Mouse (Mus musculus) stomach, embryonic 16.5 days (tissue): ENCODE results near the gene Scml4. TPM values are rescaled to one million over a fixed set of nuclear protein-coding genes. Genes with fewer than 3 reads are reported as not detected.

Experiments
- ATAC-seq: fragments of 200-750 bp; cut with Nextera tagmentation; 2 replicates; pipeline ENCODE4 v1.8.0; 2017; ENCODE audit warnings: moderate number of reproducible peaks, moderate TSS enrichment; ENCODE audit not compliant: insufficient read depth, low FRiP score
- H3K27ac ChIP-seq: fragments of 300-500 bp; sonication (generic); 2 replicates; pipeline ENCODE4 v1.5.1; 2014; ENCODE audit warnings: low read length
- H3K27me3 ChIP-seq: fragments of 300-500 bp; sonication (generic); 2 replicates; pipeline ENCODE4 v1.6.1; 2014; ENCODE audit warnings: low read length, control low read depth, mixed read lengths; ENCODE audit not compliant: control insufficient read depth, insufficient read depth
- H3K36me3 ChIP-seq: fragments of 300-500 bp; sonication (generic); 2 replicates; pipeline ENCODE4 v1.6.1; 2014; ENCODE audit warnings: low read length; ENCODE audit not compliant: control insufficient read depth, insufficient read depth
- H3K4me1 ChIP-seq: fragments of 300-500 bp; sonication (generic); 2 replicates; pipeline ENCODE4 v1.6.1; 2014; ENCODE audit warnings: low read length, control low read depth, mixed read lengths; ENCODE audit not compliant: control insufficient read depth, insufficient read depth
- H3K4me2 ChIP-seq: fragments of 300-500 bp; sonication (generic); 2 replicates; pipeline ENCODE4 v1.6.1; 2014; ENCODE audit warnings: low read depth, low read length, mixed read lengths
- H3K4me3 ChIP-seq: fragments of 300-500 bp; sonication (generic); replicated peaks from 2 replicates; pipeline ENCODE4 v1.5.1; 2014; ENCODE audit warnings: mild to moderate bottlenecking, low read length
- H3K9ac ChIP-seq: fragments of 300-500 bp; sonication (generic); 2 replicates; pipeline ENCODE4 v1.6.1; 2014; ENCODE audit warnings: low read length
- H3K9me3 ChIP-seq: fragments of 300-500 bp; sonication (generic); replicated peaks from 2 replicates; pipeline ENCODE4 v1.6.1; 2016; ENCODE audit warnings: low read length, control low read depth; ENCODE audit not compliant: control insufficient read depth
- WGBS: fragments of 180-500 bp; shearing (Covaris S2); extraction: QIAGEN DNeasy Blood & Tissue Kit; methylation state at CpG from one replicate; pipeline ENCODE4 v1.1.7; 2014; 5-methylcytosine and 5-hydroxymethylcytosine counted together
- polyA plus RNA-seq: library from polyadenylated mRNA; unstranded; fragments of >200 nt; fragmentation: Nextera tagmentation; extraction: Ambion mirVana; gene quantifications from 2 replicates; pipeline ENCODE4 v1.2.1, GENCODE M21; 2015

Scml4 gene
- polyA plus RNA-seq = 12.2 and 13.8 TPM in 2 replicates

DNA sequence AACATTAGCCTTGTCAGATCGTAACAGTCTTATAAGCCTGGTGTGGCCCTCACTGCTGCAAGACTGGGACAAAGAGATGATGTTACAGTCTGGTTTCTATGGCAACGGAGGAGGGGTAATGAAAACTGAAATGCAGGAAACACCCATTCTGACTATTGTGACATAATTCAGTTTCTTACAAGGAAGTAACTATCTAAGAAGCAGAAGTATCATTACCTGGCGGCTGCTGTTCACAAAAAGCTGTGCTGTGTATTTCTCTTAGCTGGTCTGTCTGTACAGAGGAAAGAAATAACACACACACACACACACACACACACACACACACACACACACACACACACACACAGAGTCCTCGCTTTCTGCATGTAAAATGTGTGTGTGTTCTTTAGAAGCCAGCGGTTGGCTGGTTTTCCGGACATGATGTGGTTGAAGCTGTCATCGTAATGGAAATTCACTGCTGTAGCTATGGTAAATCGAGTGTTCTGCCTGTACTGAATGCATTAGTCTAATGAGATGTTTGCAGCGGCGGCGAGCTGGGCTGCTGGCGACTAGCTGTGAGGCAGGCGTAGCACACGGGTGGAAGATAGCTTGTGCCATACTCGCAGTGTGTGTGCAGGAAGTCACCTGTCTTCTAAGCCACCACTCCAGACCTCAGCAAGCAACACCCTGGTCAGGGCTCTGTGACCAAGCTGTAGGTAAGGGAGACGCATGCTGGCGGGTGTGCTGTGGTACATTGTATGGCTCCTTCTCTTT lies at the start of gene Scml4:
Scml4 (plus strand) TSS at position 212 of the 753 bp plus-strand sequence.
- H3K27ac ChIP-seq = 0 out of 2 replicates have a peak within 1 kb of the TSS, but pooled peaks have one; percentile 9

DNA sequence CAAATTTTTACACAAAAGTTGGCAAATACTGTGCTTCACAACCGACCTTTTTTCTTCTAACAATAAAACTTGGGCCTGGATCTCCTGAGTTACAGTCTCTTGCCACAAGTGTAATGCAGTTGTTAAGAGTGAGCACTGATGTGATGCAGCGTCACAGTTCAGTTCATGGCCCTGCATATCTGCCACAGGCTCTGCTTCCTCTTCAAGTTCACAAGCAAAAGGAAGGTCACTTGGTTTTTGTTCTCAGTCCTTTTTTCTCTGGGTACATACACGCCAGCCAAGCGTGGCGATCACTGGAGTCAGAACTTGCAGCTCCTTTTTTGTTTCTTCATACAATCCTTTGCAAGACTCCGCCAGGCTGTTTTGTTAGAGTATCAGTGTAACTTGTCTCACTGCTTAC lies 34.2 kb upstream of the Scml4 start:
- H3K27ac ChIP-seq = 0 out of 2 replicates have a peak overlapping the region, but pooled peaks have one; percentile 14
- no peak overlapping the region for H3K9ac ChIP-seq
- H3K9me3 ChIP-seq = no peaks in the 10 kb centered on the region
- 79% methylated on average over 6 of the region's 6 CpGs for WGBS
- no peak for ATAC-seq
- peaks cover 22% of the 10 kb centered on the region for H3K36me3 ChIP-seq
- H3K4me2 ChIP-seq = no peak overlapping the region
- H3K4me3 ChIP-seq = no peak overlapping the region
- no peaks in the 10 kb centered on the region for H3K4me1 ChIP-seq
- no peaks in the 10 kb centered on the region for H3K27me3 ChIP-seq

More for the DNA sequence above, at the start of gene Scml4:
- Histone ChIP-seq H3K4me3 (peak within 1 kb of the TSS; percentile 18), H3K4me2 (peak within 1 kb of the TSS; percentile 38), H3K9me3 (no peaks in the 10 kb centered on the region; the same call in 1 of the 2 replicates), H3K4me1 (peaks cover 28% of the 10 kb centered on the region), H3K27me3 (0 out of 2 replicates have a peak, but pooled peaks cover 2% of the 10 kb centered on the region), H3K36me3 (no peaks in the 10 kb centered on the region), H3K9ac (0 out of 2 replicates have a peak within 1 kb of the TSS, but pooled peaks have one; percentile 16)
- WGBS = 43% methylated on average over 17 of the region's 17 CpGs
- ATAC-seq = peak; percentile 63; the same call in 1 of the 2 replicates

DNA sequence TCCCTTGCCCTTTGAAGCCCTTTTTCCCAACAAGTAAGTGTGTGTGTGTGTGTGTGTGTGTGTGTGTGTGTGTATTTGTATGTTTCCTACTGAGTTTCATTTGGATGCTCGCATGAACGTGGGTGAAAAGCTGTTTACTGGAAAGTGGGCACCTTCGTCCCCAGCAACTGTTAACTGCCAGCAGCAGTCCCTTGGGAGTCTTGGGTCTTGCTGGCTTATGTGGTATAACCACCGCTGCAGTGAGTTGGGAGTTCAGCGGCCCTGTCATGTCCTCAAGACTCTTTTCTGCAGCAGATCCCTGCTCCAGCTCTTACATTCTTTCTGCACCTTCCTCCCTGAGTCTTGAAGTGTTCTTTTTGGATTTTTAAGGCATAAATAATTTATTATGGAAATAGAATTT lies 33.0 kb upstream of the Scml4 start:
- H3K27me3 ChIP-seq = no peaks in the 10 kb centered on the region
- peaks cover 23% of the 10 kb centered on the region for H3K36me3 ChIP-seq
- WGBS = 90% methylated on average over 5 of the region's 5 CpGs
- H3K4me2 ChIP-seq = no peak overlapping the region
- H3K4me1 ChIP-seq = no peaks in the 10 kb centered on the region
- H3K9me3 ChIP-seq = no peaks in the 10 kb centered on the region
- no peak overlapping the region for H3K4me3 ChIP-seq
- H3K27ac ChIP-seq = no peak overlapping the region
- H3K9ac ChIP-seq = no peak overlapping the region
- ATAC-seq = no peak

DNA sequence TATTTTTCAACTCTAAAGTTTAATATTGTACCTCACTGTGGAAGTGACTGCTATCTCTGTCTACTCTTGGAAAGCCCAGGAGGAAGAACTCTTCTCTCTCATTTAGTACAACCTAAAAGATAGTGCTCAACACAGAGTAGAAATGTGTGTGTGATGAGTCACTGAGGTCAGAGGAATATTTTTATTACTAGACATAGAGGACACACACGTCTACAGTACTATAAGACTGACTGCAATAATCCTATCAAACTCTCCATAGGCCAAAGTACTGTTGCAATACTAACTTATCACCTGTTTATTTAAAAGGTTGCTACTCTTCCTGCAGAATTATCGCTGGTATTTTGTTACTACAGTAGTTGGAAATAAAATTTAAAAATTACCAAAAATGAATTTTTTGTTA lies 30.2 kb upstream of the Scml4 start:
- 78% methylated on average over 2 of the region's 2 CpGs for WGBS
- Histone ChIP-seq H3K36me3 (peaks cover 11% of the 10 kb centered on the region), H3K9ac (no peak overlapping the region), H3K4me3 (no peak overlapping the region), H3K9me3 (no peaks in the 10 kb centered on the region), H3K27me3 (no peaks in the 10 kb centered on the region), H3K27ac (no peak overlapping the region), H3K4me2 (no peak overlapping the region), H3K4me1 (no peaks in the 10 kb centered on the region)
- ATAC-seq = no peak

DNA sequence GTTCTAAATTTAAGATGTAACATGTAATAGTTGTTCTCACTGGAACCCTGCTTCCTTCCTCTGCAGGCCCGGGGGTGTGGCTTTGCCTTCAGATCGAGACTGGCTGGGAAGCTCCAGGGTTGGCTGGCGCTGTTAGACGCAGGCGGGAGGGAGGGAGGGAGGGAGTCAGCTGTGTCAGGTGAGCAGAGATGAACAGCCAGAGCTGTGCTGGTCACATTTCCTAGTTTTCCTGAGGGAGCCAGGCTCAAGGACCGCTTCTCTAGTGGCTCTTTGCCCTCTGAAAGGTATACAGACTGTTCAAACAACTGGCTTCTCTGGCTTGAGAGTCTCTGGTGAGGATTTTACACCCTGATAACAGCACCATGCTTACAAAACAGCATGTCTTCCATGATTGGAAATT lies 29.8 kb upstream of the Scml4 start:
- no peak for ATAC-seq
- peaks cover 7% of the 10 kb centered on the region for H3K36me3 ChIP-seq
- H3K4me1 ChIP-seq = no peaks in the 10 kb centered on the region
- WGBS = 59% methylated on average over 6 of the region's 6 CpGs
- no peak overlapping the region for H3K4me3 ChIP-seq
- no peak overlapping the region for H3K27ac ChIP-seq
- H3K9me3 ChIP-seq = no peaks in the 10 kb centered on the region
- H3K27me3 ChIP-seq = no peaks in the 10 kb centered on the region
- no peak overlapping the region for H3K4me2 ChIP-seq
- H3K9ac ChIP-seq = no peak overlapping the region

DNA sequence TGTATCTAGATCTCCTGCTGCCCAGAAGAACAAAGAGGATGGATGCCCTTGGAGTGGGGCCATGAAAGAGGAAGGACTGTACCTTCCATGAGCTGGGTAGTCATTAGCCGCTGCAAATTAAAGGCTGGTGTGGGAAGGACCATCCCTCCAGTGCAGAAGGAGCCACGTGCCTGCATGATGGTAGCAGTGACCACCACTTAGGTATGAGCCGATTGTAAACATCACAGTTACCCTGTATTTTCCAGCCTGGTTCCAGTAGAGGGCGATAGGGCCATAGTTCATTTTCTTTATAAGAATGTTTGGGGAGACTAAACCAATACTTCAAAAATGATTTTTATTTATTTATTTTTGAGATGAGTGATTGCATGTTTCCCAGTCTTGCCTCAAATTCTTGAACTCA lies 27.5 kb upstream of the Scml4 start:
- no peak overlapping the region for H3K4me3 ChIP-seq
- no peak overlapping the region for H3K27ac ChIP-seq
- no peaks in the 10 kb centered on the region for H3K4me1 ChIP-seq
- no peak for ATAC-seq
- peaks cover 7% of the 10 kb centered on the region for H3K36me3 ChIP-seq
- no peaks in the 10 kb centered on the region for H3K27me3 ChIP-seq
- H3K9me3 ChIP-seq = no peaks in the 10 kb centered on the region
- H3K4me2 ChIP-seq = no peak overlapping the region
- 52% methylated on average over 4 of the region's 4 CpGs for WGBS
- no peak overlapping the region for H3K9ac ChIP-seq

DNA sequence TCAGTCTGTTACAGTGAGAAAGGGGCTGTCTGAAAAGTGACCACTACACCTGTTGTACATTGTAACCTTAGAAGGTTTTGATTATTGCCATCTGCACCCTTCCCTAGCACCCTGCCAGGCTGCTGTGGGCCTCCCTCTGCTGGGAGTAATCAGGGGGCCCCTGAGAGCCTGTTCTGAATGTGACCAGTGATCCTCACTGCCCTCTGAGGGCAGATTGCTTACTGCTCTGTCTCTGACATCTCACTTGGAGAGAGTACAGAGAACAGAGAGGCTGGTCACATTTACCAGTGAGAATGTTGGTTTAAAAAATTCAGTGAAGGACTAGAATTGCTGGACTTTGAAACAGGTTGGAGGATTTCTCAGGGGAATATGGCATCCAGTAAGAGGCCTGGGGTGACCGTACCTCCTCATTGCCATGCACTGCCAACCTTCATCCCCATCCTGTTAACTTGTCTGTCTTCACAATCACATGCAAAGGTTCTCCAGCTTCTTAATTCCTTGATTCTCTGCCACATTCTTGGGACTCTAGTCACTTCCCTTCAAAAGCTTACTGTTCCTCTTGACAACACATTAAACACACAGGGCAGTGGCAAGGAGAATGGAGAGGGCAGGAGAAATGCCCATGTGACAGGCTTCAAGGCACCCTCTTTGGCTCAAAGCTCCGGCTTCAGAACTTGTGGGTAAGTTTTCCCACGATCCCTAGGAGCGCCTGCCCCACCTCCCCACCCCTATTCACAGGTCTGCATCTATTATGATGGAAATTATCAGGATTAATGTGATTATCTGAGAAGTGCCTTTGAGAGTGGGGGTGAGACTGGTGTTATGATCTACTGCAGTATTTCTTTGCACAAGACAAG lies 26.1 kb upstream of the Scml4 start:
- 83% methylated on average over 4 of the region's 4 CpGs for WGBS
- Histone ChIP-seq H3K36me3 (peaks cover 4% of the 10 kb centered on the region; the same call in 1 of the 2 replicates), H3K9ac (no peak overlapping the region), H3K4me2 (no peak overlapping the region), H3K4me3 (no peak overlapping the region), H3K27me3 (no peaks in the 10 kb centered on the region), H3K4me1 (no peaks in the 10 kb centered on the region), H3K9me3 (no peaks in the 10 kb centered on the region), H3K27ac (no peak overlapping the region)
- no peak; the same call in 1 of the 2 replicates for ATAC-seq

DNA sequence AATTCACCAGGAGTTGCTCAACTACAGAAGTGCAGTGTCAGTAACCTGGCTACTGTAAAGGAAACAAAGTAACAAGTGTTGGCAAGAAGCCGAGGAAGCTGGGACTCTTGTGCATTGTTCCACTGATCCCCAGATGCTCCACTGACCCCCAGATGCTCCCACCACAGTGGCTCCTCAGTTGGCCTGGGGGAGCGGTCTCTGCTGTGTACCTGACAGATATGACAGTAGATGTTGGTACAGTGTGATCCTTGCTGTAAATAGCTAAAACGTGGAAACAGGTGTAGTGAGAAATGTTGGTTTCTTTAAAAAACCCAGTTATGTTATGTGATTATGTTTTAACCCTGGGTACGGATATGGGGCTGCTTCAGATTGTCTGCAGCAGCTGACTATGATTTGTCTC lies 22.1 kb upstream of the Scml4 start:
- Histone ChIP-seq H3K4me1 (no peaks in the 10 kb centered on the region), H3K27me3 (no peaks in the 10 kb centered on the region), H3K4me2 (no peak overlapping the region), H3K27ac (no peak overlapping the region), H3K36me3 (no peaks in the 10 kb centered on the region), H3K9me3 (no peaks in the 10 kb centered on the region), H3K4me3 (no peak overlapping the region), H3K9ac (no peak overlapping the region)
- 82% methylated on average over 4 of the region's 4 CpGs for WGBS
- ATAC-seq = no peak

DNA sequence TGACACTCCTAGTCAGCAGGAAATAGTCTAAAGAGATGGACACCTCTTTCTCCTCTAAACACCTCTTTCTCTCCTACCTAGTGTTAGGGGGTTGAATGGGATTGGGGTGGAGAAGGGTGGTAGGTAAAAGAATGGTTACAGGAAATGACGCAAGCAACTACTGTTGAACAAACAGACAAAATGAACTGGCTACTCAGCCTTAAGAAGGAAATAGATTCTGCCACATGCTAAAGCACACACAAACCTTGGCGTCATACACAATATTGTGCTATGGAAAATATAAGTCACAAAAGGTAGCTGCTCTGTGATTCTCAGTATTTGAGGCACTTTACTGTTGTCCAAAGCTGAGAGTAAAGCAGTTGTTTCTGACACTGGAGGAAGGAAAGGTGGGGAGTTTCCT lies 21.4 kb upstream of the Scml4 start:
- H3K4me1 ChIP-seq = no peaks in the 10 kb centered on the region
- H3K4me2 ChIP-seq = no peak overlapping the region
- WGBS = 97% methylated on average over 2 of the region's 2 CpGs
- no peak for ATAC-seq
- no peaks in the 10 kb centered on the region for H3K27me3 ChIP-seq
- no peak overlapping the region for H3K4me3 ChIP-seq
- no peaks in the 10 kb centered on the region for H3K36me3 ChIP-seq
- no peak overlapping the region for H3K9ac ChIP-seq
- H3K27ac ChIP-seq = no peak overlapping the region
- H3K9me3 ChIP-seq = no peaks in the 10 kb centered on the region
